Mouse (Mus musculus) sigmoid colon, adult 10 weeks (tissue): ENCODE data around the gene Serpinb7. TPM values are rescaled to one million over a fixed set of nuclear protein-coding genes. Genes with fewer than 3 reads are reported as not detected.

Experiments used
- polyA plus RNA-seq: library from polyadenylated mRNA; stranded (reverse); fragments of 350-450 nt; fragmentation: Illumina TruSeq; extraction: RNeasy Lipid Tissue Mini Kit (QIAGEN cat#74804); gene quantifications from one replicate; pipeline ENCODE4 v1.2.3, GENCODE M21; 2014; ENCODE audit warnings: low read depth, low replicate concordance

Serpinb7 gene
- polyA plus RNA-seq, result not detected

DNA sequence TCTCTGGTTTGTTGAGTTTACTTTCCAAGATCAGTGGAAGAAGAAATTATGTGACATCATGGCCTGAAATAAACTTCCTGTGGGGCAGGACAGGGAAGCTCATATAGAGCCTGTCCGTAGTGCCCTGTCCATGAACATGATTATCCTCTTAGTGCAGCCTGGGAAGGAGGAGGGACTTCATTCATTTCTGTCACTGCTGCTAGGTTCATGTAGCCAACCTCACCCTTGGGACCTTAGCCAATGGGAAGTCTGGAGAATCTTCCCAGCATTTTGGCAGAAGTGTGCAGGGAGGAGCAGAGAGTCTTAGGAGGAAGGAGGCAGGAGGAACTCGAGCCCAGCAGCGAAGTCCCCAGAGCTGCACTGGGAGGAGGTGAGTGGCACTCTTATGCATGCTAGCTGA lies at the start of gene Serpinb7:
TSS of gene Serpinb7 (plus strand) at position 301 of the 400 bp plus-strand sequence.

DNA sequence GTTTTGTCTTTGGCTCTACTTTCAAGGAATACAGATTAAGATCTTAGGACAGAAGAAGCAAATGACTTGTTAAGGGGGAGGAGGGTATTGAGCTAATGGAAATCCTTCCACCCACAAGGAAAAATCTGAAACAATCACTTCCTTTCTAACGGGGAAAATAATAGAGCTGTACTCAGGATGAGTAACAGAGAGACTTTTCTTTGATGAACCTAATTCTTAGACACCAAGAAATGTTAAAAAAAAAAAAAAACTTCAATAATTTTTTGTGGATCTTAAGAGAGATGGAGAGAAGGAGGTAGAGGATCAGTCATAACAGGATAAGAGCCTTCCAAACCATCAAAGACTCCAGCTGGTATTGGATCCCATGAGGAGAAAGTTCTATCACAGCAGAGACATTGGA lies 38.6 kb upstream of the Serpinb7 start, which contains the start of gene Serpinb11:
TSS of gene Serpinb11 (plus strand) at position 301 of the 400 bp plus-strand sequence.

Other genes with a start within 250 kb of the Serpinb7 start
- not detected for gene Serpinb3b, start 121.3 kb upstream of the Serpinb7 start, polyA plus RNA-seq
- gene Serpinb3c, start 121.3 kb upstream of the Serpinb7 start, polyA plus RNA-seq, result not detected
- gene Serpinb11, start 38.5 kb upstream of the Serpinb7 start, polyA plus RNA-seq, result not detected
- 9.0 TPM for gene Serpinb2, start 111.8 kb downstream of the Serpinb7 start, polyA plus RNA-seq
- 3.1 TPM for gene Serpinb8, start 190.4 kb downstream of the Serpinb7 start, polyA plus RNA-seq